Mouse (Mus musculus) heart, embryonic 16.5 days (tissue): ENCODE data around the gene Gramd1b. TPM values are rescaled to one million over a fixed set of nuclear protein-coding genes. Genes with fewer than 3 reads are reported as not detected.

Source experiments
- ATAC-seq: fragments of 200-750 bp; cut with Nextera tagmentation; replicated peaks from 2 replicates; pipeline ENCODE4 v1.8.0; 2017; ENCODE audit warnings: moderate number of reproducible peaks; ENCODE audit not compliant: insufficient read depth, low FRiP score; ENCODE audit errors: extremely low read depth
- H3K27ac ChIP-seq: fragments of 300-500 bp; sonication (generic); 2 replicates; pipeline ENCODE4 v1.5.1; 2014; ENCODE audit warnings: mild to moderate bottlenecking, low read length, control low read depth, moderate library complexity
- H3K27me3 ChIP-seq: fragments of 300-500 bp; sonication (generic); 2 replicates; pipeline ENCODE4 v1.6.1; 2014; ENCODE audit warnings: low read length, mixed read lengths; ENCODE audit not compliant: control insufficient read depth, insufficient read depth
- H3K36me3 ChIP-seq: fragments of 300-500 bp; sonication (generic); 2 replicates; pipeline ENCODE4 v1.6.1; 2014; ENCODE audit not compliant: control insufficient read depth, insufficient read depth
- H3K4me1 ChIP-seq: fragments of 300-500 bp; sonication (generic); 2 replicates; pipeline ENCODE4 v1.6.1; 2014; ENCODE audit warnings: low read length, mixed read lengths; ENCODE audit not compliant: control insufficient read depth, insufficient read depth
- H3K4me2 ChIP-seq: fragments of 300-500 bp; sonication (generic); 2 replicates; pipeline ENCODE4 v1.6.1; 2014; ENCODE audit warnings: low read depth, mild to moderate bottlenecking, control low read depth, low read length
- H3K4me3 ChIP-seq: fragments of 300-500 bp; sonication (generic); 2 replicates; pipeline ENCODE4 v1.5.1; 2014; ENCODE audit warnings: mild to moderate bottlenecking, control low read depth, low read length
- H3K9ac ChIP-seq: fragments of 300-500 bp; sonication (generic); 2 replicates; pipeline ENCODE4 v1.6.1; 2014; ENCODE audit warnings: low read length, control low read depth
- H3K9me3 ChIP-seq: fragments of 300-500 bp; sonication (generic); replicated peaks from 2 replicates; pipeline ENCODE4 v1.6.1; 2016; ENCODE audit warnings: low read length; ENCODE audit not compliant: control insufficient read depth
- WGBS: fragments of 180-500 bp; shearing (Covaris S2); extraction: QIAGEN DNeasy Blood & Tissue Kit; methylation state at CpG from one replicate; pipeline ENCODE4 v1.1.7; 2014; 5-methylcytosine and 5-hydroxymethylcytosine counted together
- polyA plus RNA-seq: library from polyadenylated mRNA; unstranded; fragments of >200 nt; fragmentation: Nextera tagmentation; extraction: Ambion mirVana; gene quantifications from 2 replicates; pipeline ENCODE4 v1.2.1, GENCODE M21; 2015

Gene Gramd1b
- polyA plus RNA-seq, 1 experiment from 2014 or later = 5.9 TPM

DNA sequence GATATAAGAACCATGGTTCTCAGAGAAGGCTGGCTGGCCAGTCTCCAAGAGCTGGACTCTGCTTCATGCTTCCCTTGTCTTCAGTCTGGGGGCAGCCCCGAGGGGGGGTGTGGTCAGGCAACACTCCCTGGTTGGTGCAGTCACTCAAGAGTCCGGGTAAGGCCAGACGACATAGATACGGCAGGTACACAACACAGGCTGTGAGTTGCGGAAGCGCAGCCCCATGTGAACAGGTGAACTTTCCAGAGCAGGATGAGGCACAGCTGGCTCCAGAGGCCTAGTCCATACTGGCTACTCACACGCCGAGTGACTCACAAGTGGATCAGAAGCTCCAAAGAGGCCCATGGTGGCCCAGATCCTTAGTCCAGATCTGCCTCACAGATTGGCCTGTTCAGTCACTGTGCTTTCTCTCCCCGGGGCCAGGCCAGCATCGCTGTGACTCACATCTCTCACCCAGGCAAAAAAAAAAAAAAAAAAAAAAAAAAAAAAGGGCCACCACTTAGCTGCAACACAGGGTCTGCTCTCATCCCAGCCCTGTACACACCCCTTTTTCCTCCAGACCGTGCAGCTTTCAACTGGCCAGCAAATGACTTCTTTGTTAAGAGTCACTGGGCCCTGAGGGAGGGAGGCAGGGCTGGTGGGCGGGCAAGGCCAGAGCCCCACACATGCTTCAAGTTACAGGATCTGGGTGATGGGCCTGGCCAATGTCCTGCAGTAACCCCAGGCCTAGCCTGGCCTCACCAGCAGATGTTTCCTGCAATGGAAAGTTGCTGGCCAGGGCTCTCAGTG lies 210.1 kb downstream of the Gramd1b start:
- H3K27me3 ChIP-seq = no peaks in the 10 kb centered on the region
- peaks cover 30% of the 10 kb centered on the region for H3K4me1 ChIP-seq
- H3K9ac ChIP-seq = peak overlapping the region; percentile 18; the same call in 1 of the 2 replicates
- peak overlapping the region; percentile 8; the same call in 1 of the 2 replicates for H3K4me2 ChIP-seq
- ATAC-seq = peak; percentile 72
- peak overlapping the region; percentile 14 for H3K27ac ChIP-seq
- WGBS = 49% methylated on average over 12 of the region's 12 CpGs
- H3K4me3 ChIP-seq = no peak overlapping the region
- H3K9me3 ChIP-seq = no peaks in the 10 kb centered on the region
- H3K36me3 ChIP-seq = 0 out of 2 replicates have a peak, but pooled peaks cover 2% of the 10 kb centered on the region

DNA sequence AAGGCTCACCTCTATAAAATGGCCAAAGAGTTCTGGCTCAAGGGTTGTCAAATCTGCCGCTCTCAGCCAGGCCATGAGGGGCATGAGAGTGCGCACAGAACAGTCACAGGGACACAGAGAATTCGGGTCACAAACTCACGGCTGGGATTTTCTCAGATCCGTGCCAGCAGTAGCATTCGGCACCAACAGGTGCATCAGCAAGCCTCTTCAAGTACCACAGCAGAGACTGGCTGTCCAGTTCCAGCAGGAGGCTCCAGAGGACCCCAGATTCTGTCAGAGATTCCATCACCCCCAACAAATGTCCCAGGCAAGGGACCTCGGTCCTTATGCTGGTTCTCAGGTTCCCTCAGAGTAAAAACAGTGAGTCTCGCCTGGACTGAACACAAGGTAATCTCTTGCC lies 210.8 kb downstream of the Gramd1b start:
- no peak for ATAC-seq
- 75% methylated on average over 8 of the region's 8 CpGs for WGBS
- Histone ChIP-seq H3K4me3 (0 out of 2 replicates have a peak overlapping the region, but pooled peaks have one; percentile 2), H3K27ac (peak overlapping the region; percentile 14), H3K27me3 (no peaks in the 10 kb centered on the region), H3K36me3 (0 out of 2 replicates have a peak, but pooled peaks cover 4% of the 10 kb centered on the region), H3K9me3 (no peaks in the 10 kb centered on the region), H3K4me2 (peak overlapping the region; percentile 8; the same call in 1 of the 2 replicates), H3K4me1 (peaks cover 24% of the 10 kb centered on the region), H3K9ac (peak overlapping the region; percentile 18; the same call in 1 of the 2 replicates)

DNA sequence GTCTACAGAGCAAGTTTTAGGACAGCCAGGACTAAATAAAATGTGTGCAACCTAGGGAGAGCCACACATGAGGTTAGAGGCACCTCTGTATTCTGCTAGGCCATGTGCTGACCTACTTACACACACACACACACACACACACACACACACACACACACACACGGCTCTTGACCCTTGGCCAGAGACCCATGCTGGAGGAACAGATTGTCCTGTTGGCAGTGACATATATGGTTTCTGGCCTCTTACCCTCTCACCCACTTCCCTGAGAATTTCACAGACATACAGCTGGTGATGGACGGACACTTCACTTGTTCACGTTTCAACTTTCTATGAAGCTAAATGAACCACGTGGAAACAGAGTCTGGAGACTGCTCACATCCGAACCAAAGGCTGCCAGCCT lies 212.4 kb downstream of the Gramd1b start:
- Histone ChIP-seq H3K4me1 (peaks cover 18% of the 10 kb centered on the region), H3K9ac (no peak overlapping the region), H3K27ac (no peak overlapping the region), H3K27me3 (no peaks in the 10 kb centered on the region), H3K4me2 (no peak overlapping the region), H3K9me3 (no peaks in the 10 kb centered on the region), H3K4me3 (no peak overlapping the region), H3K36me3 (0 out of 2 replicates have a peak, but pooled peaks cover 9% of the 10 kb centered on the region)
- ATAC-seq = no peak
- WGBS = 73% methylated on average over 5 of the region's 5 CpGs

DNA sequence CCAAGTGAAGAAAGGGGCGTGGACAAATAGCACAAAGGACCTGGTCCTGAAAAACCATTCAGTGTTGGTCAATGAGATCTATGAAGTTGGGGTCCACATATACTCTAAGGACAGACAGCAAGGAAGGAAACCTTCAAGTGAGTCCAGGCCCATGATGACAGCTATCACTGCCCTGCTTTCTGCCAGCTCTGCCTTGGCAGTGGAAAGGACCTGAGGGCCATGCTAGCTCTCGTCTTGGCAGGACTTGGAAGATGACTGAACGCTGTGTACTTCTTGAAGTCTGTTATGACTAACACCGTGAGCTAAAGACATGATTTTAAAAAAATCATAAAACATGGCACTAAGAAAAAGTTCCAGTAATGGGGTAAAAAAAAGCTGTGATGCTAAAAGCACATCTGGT lies 213.4 kb downstream of the Gramd1b start:
- Histone ChIP-seq H3K27me3 (no peaks in the 10 kb centered on the region), H3K36me3 (0 out of 2 replicates have a peak, but pooled peaks cover 9% of the 10 kb centered on the region), H3K27ac (no peak overlapping the region), H3K9me3 (no peaks in the 10 kb centered on the region), H3K4me2 (no peak overlapping the region), H3K4me1 (peaks cover 18% of the 10 kb centered on the region), H3K9ac (no peak overlapping the region), H3K4me3 (no peak overlapping the region)
- no peak for ATAC-seq
- 87% methylated on average over 4 of the region's 4 CpGs for whole genome bisulfite sequencing

DNA sequence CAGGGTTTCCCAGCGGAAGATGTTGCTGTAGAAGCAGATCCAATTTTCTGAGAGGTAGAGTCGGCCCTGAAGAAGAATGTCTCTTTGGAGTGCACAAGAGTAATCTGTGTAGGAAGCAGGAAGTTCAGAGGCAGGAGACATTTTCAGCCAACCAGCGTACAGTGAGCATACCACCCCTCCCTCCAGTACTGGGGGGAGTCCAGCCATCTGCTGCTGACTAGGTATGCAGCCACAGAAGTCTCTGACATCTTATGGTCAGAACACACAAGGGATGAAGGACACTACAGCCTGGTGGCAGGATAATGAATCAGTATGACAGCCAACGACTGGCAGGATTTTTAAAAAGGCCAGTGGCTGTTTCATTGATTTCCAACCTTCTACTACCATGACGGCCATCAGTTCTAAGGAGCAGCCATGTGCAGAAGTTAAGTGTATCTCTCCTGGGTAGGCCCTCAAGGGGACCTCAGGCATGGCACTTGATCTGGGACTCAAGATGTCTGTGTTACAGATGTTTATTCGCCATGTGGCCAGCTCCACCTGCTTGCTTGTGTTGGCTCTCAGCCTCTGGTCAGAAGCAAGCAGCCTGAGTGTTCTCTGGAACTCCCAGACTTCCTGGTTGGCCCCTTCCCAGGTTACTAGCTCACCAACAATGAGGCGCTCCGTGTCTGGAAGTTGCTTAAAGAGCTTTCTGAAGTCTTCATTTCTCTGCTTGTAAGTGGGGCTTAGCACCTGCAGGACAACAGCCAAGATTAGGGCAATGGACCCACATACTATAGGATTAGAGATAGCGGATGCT lies 214.1 kb downstream of the Gramd1b start:
- no peak overlapping the region for H3K4me3 ChIP-seq
- no peak overlapping the region for H3K9ac ChIP-seq
- WGBS = 71% methylated on average over 9 of the region's 9 CpGs
- no peaks in the 10 kb centered on the region for H3K9me3 ChIP-seq
- no peak for ATAC-seq
- 0 out of 2 replicates have a peak, but pooled peaks cover 9% of the 10 kb centered on the region for H3K36me3 ChIP-seq
- H3K4me1 ChIP-seq = peaks cover 18% of the 10 kb centered on the region
- no peaks in the 10 kb centered on the region for H3K27me3 ChIP-seq
- H3K4me2 ChIP-seq = no peak overlapping the region
- no peak overlapping the region for H3K27ac ChIP-seq

DNA sequence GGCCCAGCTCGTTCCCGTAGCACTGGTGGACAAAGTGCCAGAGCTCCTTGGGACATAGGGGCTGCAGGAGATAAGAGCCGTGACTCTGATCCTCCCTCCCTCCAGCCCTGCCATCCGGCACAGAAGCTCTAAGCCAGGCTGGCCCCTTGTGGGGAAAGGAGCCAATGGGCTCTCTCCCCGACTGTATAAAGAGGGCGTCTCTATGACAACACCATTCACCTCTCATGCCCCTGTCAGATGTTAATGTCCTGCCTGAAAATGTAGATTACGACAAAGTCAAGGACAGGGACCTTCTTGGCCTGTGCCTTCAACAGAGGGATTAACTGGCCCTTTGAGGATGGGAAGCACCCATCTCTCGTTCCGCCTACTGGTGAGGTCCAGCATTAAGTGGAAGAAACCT lies 219.4 kb downstream of the Gramd1b start:
- H3K4me2 ChIP-seq = no peak overlapping the region
- H3K4me3 ChIP-seq = no peak overlapping the region
- no peak overlapping the region for H3K27ac ChIP-seq
- WGBS = 66% methylated on average over 9 of the region's 9 CpGs
- peaks cover 21% of the 10 kb centered on the region for H3K36me3 ChIP-seq
- no peak overlapping the region for H3K9ac ChIP-seq
- ATAC-seq = no peak
- H3K9me3 ChIP-seq = no peaks in the 10 kb centered on the region
- no peaks in the 10 kb centered on the region for H3K27me3 ChIP-seq
- no peaks in the 10 kb centered on the region for H3K4me1 ChIP-seq

DNA sequence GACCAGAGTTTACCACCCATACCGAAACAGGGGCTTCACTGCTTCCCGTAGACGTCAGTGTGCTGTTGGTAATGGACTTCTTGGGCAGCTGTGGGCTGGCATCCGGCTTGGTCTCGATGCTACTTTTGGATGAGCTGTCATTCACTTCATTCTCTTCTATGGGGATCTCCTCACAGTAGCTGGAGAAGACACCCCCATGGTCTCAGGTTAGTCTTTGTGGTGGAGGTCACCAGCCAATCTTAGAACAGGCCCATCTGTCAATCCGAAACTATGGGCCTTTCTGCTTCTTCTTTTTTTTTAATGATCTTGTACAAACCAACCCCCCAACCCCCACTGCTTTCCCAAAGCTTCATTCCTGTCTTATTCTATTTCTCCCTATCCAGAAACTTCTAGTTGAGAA lies 221.3 kb downstream of the Gramd1b start:
- no peak overlapping the region for H3K27ac ChIP-seq
- H3K9ac ChIP-seq = no peak overlapping the region

DNA sequence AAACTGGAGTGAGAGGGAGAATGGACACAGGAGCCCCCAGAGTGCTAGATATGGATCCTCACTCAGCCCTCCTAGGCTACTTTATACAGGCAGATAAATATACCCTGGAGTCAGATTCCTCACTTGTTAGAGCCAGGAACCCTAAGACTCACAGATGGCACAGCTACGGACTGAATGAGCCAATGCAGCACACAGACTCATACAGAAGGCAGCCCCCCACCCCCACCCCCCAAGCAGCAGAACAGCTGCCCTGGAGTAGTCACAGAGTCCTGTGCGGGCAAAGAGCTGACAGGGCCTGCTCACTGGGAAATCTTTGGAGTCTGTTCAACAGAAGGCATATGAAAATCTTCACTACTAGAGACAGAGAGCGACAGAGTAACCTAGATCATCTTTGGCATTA lies 223.9 kb downstream of the Gramd1b start:
- Histone ChIP-seq H3K36me3 (peaks cover 30% of the 10 kb centered on the region), H3K9me3 (no peaks in the 10 kb centered on the region), H3K27me3 (no peaks in the 10 kb centered on the region), H3K9ac (no peak overlapping the region), H3K4me1 (no peaks in the 10 kb centered on the region), H3K27ac (no peak overlapping the region), H3K4me3 (no peak overlapping the region), H3K4me2 (no peak overlapping the region)
- WGBS = 84% methylated on average over 3 of the region's 3 CpGs
- ATAC-seq = no peak

More for the DNA sequence above, 221.3 kb downstream of the Gramd1b start:
- Histone ChIP-seq H3K4me1 (no peaks in the 10 kb centered on the region), H3K9me3 (no peaks in the 10 kb centered on the region), H3K27me3 (no peaks in the 10 kb centered on the region), H3K4me3 (no peak overlapping the region), H3K36me3 (peaks cover 25% of the 10 kb centered on the region), H3K4me2 (no peak overlapping the region)
- 94% methylated on average over 6 of the region's 6 CpGs for WGBS
- ATAC-seq = no peak

DNA sequence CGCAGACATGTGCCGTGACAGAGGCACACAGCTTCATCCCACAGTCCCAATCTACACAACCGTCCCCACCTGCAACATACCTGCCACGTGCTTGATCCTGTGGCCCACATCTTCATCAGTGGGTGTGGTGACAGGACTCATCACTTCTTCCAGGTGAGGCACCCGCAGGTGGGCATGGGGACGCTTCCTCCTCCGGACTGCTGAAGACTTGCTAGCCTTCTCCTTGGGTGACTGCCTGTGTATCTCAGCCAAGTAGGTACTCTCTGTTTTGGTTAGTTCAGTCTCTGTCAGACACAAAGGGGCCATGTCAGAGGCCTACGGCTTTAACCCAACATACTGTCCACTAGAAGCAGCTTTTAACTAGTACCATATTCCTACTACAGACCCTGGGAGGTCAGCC lies 226.9 kb downstream of the Gramd1b start:
- 93% methylated on average over 8 of the region's 8 CpGs for WGBS
- Histone ChIP-seq H3K27ac (no peak overlapping the region), H3K4me3 (no peak overlapping the region), H3K27me3 (no peaks in the 10 kb centered on the region), H3K36me3 (peaks cover 31% of the 10 kb centered on the region), H3K9ac (no peak overlapping the region), H3K9me3 (no peaks in the 10 kb centered on the region), H3K4me2 (no peak overlapping the region), H3K4me1 (no peaks in the 10 kb centered on the region)
- no peak for ATAC-seq
